In genomic region chr7:117716876-117717408, GRCm38 (mm10) we compare ENCODE assay signal across 33 mouse cellular contexts.
"Had no signal": no experiment of that assay in that cellular context is flagged by ENCODE, and none has a peak within 500 bp of the region (broad histone marks: within the 10 kb centered on the region; RNA-seq: fewer than 3 reads in every experiment).

No protein-coding gene starts in this region.

- H3K27me3 ChIP-seq: heart, embryonic 13.5 days; heart, embryonic 15.5 days; hindbrain, embryonic 12.5 days; hindbrain, embryonic 15.5 days; intestine, embryonic 15.5 days; kidney, embryonic 15.5 days had no signal

- H3K4me2 ChIP-seq: heart, embryonic 13.5 days; heart, embryonic 15.5 days; hindbrain, embryonic 12.5 days; hindbrain, embryonic 13.5 days; hindbrain, embryonic 14.5 days; hindbrain, embryonic 15.5 days; intestine, embryonic 15.5 days; kidney, embryonic 15.5 days had no signal

- DNase-seq: heart, postnatal 10 days; heart, postnatal 14 days; heart, postnatal 36 days; heart, postnatal 4 days; kidney, adult 11 months; kidney, adult 18-20 months; kidney, adult 2 months; kidney, adult 8-10 months; kidney, adult 9 months; kidney, postnatal 10 days; kidney, postnatal 14 days; kidney, postnatal 25 days; kidney, postnatal 36 days; kidney, postnatal 4 days; layer of hippocampus, adult 9-11 months; layer of hippocampus, postnatal 36 days had no signal

- H3K9me3 ChIP-seq: heart, embryonic 15.5 days; hindbrain, embryonic 10.5 days; hindbrain, embryonic 12.5 days; hindbrain, embryonic 15.5 days; intestine, embryonic 15.5 days; kidney, embryonic 15.5 days had no signal

- ATAC-seq: hindbrain, embryonic 16.5 days; hindbrain, postnatal 0 days; inflammation-experienced regulatory T-cells, adult 6 months; intestine, embryonic 15.5 days; intestine, embryonic 16.5 days; intestine, postnatal 0 days had no signal

- H3K4me3 ChIP-seq: heart, embryonic 13.5 days; heart, embryonic 15.5 days; hindbrain, embryonic 10.5 days; hindbrain, embryonic 12.5 days; hindbrain, embryonic 13.5 days; hindbrain, embryonic 15.5 days; intestine, embryonic 15.5 days; kidney, embryonic 15.5 days; layer of hippocampus, adult 2 months; left cerebral cortex, adult 2 months had no signal

- H3K9ac ChIP-seq: heart, embryonic 13.5 days; heart, embryonic 15.5 days; hindbrain, embryonic 12.5 days; hindbrain, embryonic 13.5 days; hindbrain, embryonic 14.5 days; hindbrain, embryonic 15.5 days; intestine, embryonic 15.5 days; kidney, embryonic 15.5 days had no signal

- H3K36me3 ChIP-seq: heart, embryonic 13.5 days; heart, embryonic 15.5 days; hindbrain, embryonic 10.5 days; hindbrain, embryonic 12.5 days; hindbrain, embryonic 13.5 days; hindbrain, embryonic 15.5 days; intestine, embryonic 15.5 days; kidney, embryonic 15.5 days had no signal

- H3K27ac ChIP-seq: heart, embryonic 13.5 days; heart, embryonic 15.5 days; hindbrain, embryonic 10.5 days; hindbrain, embryonic 12.5 days; hindbrain, embryonic 13.5 days; hindbrain, embryonic 14.5 days; hindbrain, embryonic 15.5 days; hindbrain, postnatal 0 days; intestine, embryonic 15.5 days; kidney, embryonic 15.5 days; kidney, postnatal 0 days; layer of hippocampus, adult 2 months; left cerebral cortex, adult 2 months had no signal

- H3K4me1 ChIP-seq: heart, embryonic 13.5 days; heart, embryonic 15.5 days; hindbrain, embryonic 10.5 days; hindbrain, embryonic 12.5 days; hindbrain, embryonic 13.5 days; hindbrain, embryonic 15.5 days; intestine, embryonic 15.5 days; kidney, embryonic 15.5 days had no signal
